Mouse (Mus musculus): Measurements from ENCODE around the gene Mettl21a. TPM values are rescaled to one million over a fixed set of nuclear protein-coding genes. Genes with fewer than 3 reads are reported as not detected.
"Not testable (repeated sequence)": the region's sequence is repeated elsewhere in the genome, so short reads cannot be mapped to it uniquely, and the experiment has no call there.

The Mettl21a gene
- total RNA-seq, 2 experiments from 2014 or later = 7.4 to 8.1 TPM

GRCm38 (mm10) chr1:64615531-64615991, 1.5 kb downstream of the Mettl21a start:
- intact Hi-C loops (cut with DNase I) = loop anchor here (5.0 kb wide), 2 partner anchors 77 to 92 kb away; partner anchors contain the start of gene Ccnyl1
- no peak for DNase-seq

- no peak for DNase-seq
- intact Hi-C loops (cut with DNase I) = loop anchor here (5.0 kb wide), 2 partner anchors 77 to 92 kb away; partner anchors contain the start of gene Ccnyl1
Measured at GRCm38 (mm10) chr1:64614801-64615345, 2.2 kb downstream of the Mettl21a start.

- intact Hi-C loops (cut with DNase I) = no loop called here
- no peak for DNase-seq
Measured at GRCm38 (mm10) chr1:64614311-64614710, 2.7 kb downstream of the Mettl21a start.

- no peak for DNase-seq
- intact Hi-C loops (cut with DNase I) = no loop called here
Measured at GRCm38 (mm10) chr1:64609976-64610375, 7.1 kb downstream of the Mettl21a start.

GRCm38 (mm10) chr1:64609145-64609544, 7.9 kb downstream of the Mettl21a start:
- DNase-seq = no peak

GRCm38 (mm10) chr1:64603381-64603780, 13.7 kb downstream of the Mettl21a start:
- no peak for DNase-seq
- intact Hi-C loops (cut with DNase I) = no loop called here

More at GRCm38 (mm10) chr1:64609145-64609544, 7.9 kb downstream of the Mettl21a start:
- intact Hi-C loops (cut with DNase I) = no loop called here

- DNase-seq = no peak
- intact Hi-C loops (cut with DNase I) = no loop called here
Measured at GRCm38 (mm10) chr1:64601242-64601842, 15.7 kb downstream of the Mettl21a start.

- DNase-seq = no peak
Measured at GRCm38 (mm10) chr1:64600413-64601077, 16.5 kb downstream of the Mettl21a start.

GRCm38 (mm10) chr1:64598926-64599325, 18.1 kb downstream of the Mettl21a start:
- intact Hi-C loops (cut with DNase I) = no loop called here

More at GRCm38 (mm10) chr1:64600413-64601077, 16.5 kb downstream of the Mettl21a start:
- intact Hi-C loops (cut with DNase I) = no loop called here

GRCm38 (mm10) chr1:64578801-64579200, 38.2 kb downstream of the Mettl21a start:
- DNase-seq = no peak
- intact Hi-C loops (cut with DNase I) = no loop called here

More at GRCm38 (mm10) chr1:64598926-64599325, 18.1 kb downstream of the Mettl21a start:
- DNase-seq = no peak

- DNase-seq; intact Hi-C loops (cut with DNase I): not testable (repeated sequence)
Measured at GRCm38 (mm10) chr1:64577911-64578310, 39.1 kb downstream of the Mettl21a start.

GRCm38 (mm10) chr1:64576732-64577131, 40.3 kb downstream of the Mettl21a start:
- no peak for DNase-seq
- intact Hi-C loops (cut with DNase I) = no loop called here

- no peak for DNase-seq
- intact Hi-C loops (cut with DNase I) = no loop called here
Measured at GRCm38 (mm10) chr1:64576022-64576421, 41.0 kb downstream of the Mettl21a start.

- DNase-seq = no peak
- intact Hi-C loops (cut with DNase I) = no loop called here
Measured at GRCm38 (mm10) chr1:64568206-64568605, 48.8 kb downstream of the Mettl21a start.

GRCm38 (mm10) chr1:64560105-64560504, 56.9 kb downstream of the Mettl21a start:
- no peak for DNase-seq
- intact Hi-C loops (cut with DNase I) = no loop called here

Other genes with a start within 250 kb of the Mettl21a start
- 10 to 100 TPM; 53.8 to 62.6 TPM for gene Creb1, start 84.6 kb downstream of the Mettl21a start, total RNA-seq (2021)
- 10 to 100 TPM; 30.6 to 33.1 TPM for gene Ccnyl1, start 73.2 kb upstream of the Mettl21a start, total RNA-seq (2021)
- gene Fzd5, start 120.5 kb upstream of the Mettl21a start, total RNA-seq (2021) = 1 to 10 TPM; 1.0 to 1.1 TPM